Mouse (Mus musculus) heart, adult 18-20 months (tissue): Measurements from ENCODE around the gene 1810010H24Rik. TPM values are rescaled to one million over a fixed set of nuclear protein-coding genes. Genes with fewer than 3 reads are reported as not detected.
"Not testable (repeated sequence)": the region's sequence is repeated elsewhere in the genome, so short reads cannot be mapped to it uniquely, and the experiment has no call there.

Experiments used
- DNase-seq, 2 experiments: peaks; one replicate each; pipeline ENCODE4 v3.0.0; 2021 to 2022; ENCODE audit warnings: mixed read lengths in 1 of 2
- long read RNA-seq, 2 experiments: library from polyadenylated mRNA; stranded (forward); transcript quantifications; one replicate each; pipeline ENCODE4 v2.0.0; 2021
- total RNA-seq, 2 experiments: library from RNA; stranded (reverse); gene quantifications; 2 replicates each; pipeline ENCODE4 v1.2.3; 2021

The 1810010H24Rik gene
- 1 to 10 TPM; 1.4 to 3.7 TPM for total RNA-seq
- long read RNA-seq, experiment 1, partial matches to known transcripts = 2 of 2 reads
- long read RNA-seq, experiment 1, other reads (novel, unspliced or antisense) = 0 of 2 reads
- long read RNA-seq, experiment 2, partial matches to known transcripts = 3 of 3 reads
- long read RNA-seq, experiment 2, other reads (novel, unspliced or antisense) = 0 of 3 reads

DNA sequence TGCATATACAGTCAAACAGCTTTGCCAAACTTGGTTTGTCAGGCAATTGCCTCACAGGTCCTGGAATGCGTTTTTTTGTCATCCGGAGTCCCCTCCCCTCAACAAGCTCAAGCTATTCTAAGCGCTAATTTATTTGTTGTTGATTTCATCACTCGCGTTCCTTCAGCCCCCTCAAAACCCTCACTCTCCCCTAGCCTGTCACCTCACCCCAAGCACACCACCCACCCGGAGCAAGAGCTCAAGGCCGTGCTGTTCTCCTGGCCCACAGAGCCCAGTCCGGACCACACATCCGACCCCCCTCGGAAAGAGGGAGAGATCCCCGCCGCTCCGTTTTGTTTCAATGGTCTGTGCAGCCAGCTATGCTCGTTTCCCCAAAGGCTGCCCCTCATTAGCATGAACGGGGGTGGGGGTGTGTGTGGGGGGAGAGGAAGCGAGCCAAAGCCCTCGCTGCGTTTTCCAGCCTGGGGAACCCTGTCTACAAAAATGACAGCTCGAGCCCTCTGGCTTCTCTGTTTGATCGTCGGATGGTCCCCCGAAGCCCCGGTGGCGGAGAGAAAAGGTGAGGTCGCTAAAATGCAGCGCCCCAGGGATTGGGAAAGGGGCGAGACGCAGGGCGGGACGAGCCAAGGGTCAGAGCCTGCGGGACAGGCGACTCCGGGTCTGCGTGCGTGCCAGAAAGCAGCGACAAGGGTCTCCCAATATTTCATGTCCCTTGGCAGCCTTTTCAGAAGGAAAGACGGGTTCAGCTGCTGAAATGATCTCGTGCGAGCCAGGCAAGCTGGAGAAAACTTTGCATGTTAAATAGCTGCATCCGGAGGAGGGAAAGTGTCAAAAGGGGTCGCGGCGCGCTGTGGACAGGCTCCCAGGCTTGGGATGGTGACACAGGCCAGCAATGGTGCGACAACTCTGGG, at the start of gene 1810010H24Rik:
1810010H24Rik (plus strand) TSS at position 271 of the 911 bp plus-strand sequence.
- peak; percentile 29 to 62 for DNase-seq

- peak; percentile 86 to 93 for DNase-seq
Observed at GRCm38 (mm10) chr11:106976194-106976593, 49.3 kb upstream of the 1810010H24Rik start.

DNA sequence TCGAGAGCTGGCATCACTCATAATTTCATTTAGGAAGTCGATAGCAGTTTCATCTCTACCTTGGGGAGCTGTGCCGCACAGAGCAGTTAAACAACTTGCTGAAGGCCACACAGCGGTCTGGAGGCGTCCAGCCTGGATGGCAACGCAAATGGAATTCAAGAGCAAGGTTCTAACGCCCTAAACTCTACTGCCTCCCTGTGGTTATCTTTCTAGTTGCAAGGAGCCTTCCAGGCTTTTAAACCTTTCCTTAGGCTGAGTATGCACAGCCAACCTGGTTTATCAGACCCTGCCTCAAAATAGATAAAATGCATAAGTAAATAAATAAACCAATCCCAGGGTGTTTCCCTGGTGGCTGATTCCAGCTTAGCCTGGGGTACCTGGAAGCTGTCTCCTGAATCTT, 45.0 kb upstream of the 1810010H24Rik start:
- peak; percentile 78 to 85 for DNase-seq

- no peak for DNase-seq
Observed at GRCm38 (mm10) chr11:106981787-106982186, 43.7 kb upstream of the 1810010H24Rik start.

- no peak for DNase-seq
Observed at GRCm38 (mm10) chr11:106982351-106982750, 43.1 kb upstream of the 1810010H24Rik start.

- DNase-seq = not testable (repeated sequence)
Observed at GRCm38 (mm10) chr11:106985979-106986604, 39.4 kb upstream of the 1810010H24Rik start.

DNA sequence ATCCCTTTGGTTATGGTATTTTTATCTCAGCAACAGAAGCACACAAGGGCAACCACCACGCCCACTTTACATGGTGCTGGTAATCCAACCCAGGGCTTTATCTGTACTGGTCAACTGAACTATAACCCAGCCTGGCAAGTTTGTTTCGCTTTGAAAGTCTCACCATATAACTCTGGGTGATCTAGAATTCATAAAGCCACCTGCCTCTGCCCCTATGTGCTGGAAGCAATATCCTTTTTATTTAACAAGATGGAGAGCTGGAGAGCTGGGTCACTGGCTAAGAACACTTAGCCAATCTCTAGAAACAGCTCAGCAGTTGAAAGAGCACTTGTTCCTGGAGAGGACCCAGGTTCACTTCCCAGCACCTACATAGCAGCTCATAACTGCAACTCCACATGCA, 38.1 kb upstream of the 1810010H24Rik start:
- no peak for DNase-seq

- DNase-seq = peak; percentile 51 to 75
Observed at GRCm38 (mm10) chr11:106994246-106995085, 31.0 kb upstream of the 1810010H24Rik start.

DNA sequence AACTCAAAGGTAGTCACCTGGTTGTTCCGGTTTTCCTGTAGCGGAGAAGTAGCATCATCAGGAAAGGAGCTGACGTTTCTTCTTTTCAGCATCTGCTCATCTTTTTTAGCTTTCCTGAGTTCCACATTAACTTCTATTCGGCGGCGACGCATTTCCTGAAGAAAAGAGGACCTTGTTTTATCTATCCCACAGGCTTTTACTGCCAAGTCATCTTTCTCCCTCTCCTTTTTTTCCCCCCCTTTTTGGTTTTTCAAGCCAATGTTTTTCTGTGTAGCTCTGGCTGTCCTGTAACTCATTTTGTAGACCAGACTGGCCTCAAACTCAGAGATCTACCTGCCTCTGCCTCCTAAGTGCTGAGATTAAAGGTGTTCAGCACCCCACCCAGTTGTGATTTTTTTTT, 29.0 kb upstream of the 1810010H24Rik start:
- not testable (repeated sequence) for DNase-seq

GRCm38 (mm10) chr11:106997976-106998375, 27.5 kb upstream of the 1810010H24Rik start:
- no peak for DNase-seq

- peak in 1 of 2 experiments; percentile 60 for DNase-seq
Observed at GRCm38 (mm10) chr11:106998651-106999150, 26.8 kb upstream of the 1810010H24Rik start.

- DNase-seq = peak; percentile 93 to 94
Observed at GRCm38 (mm10) chr11:106999151-106999948, 26.1 kb upstream of the 1810010H24Rik start, which contains the start of gene Kpna2. TSS of gene Kpna2 (minus strand) at chr11:106999541.

DNA sequence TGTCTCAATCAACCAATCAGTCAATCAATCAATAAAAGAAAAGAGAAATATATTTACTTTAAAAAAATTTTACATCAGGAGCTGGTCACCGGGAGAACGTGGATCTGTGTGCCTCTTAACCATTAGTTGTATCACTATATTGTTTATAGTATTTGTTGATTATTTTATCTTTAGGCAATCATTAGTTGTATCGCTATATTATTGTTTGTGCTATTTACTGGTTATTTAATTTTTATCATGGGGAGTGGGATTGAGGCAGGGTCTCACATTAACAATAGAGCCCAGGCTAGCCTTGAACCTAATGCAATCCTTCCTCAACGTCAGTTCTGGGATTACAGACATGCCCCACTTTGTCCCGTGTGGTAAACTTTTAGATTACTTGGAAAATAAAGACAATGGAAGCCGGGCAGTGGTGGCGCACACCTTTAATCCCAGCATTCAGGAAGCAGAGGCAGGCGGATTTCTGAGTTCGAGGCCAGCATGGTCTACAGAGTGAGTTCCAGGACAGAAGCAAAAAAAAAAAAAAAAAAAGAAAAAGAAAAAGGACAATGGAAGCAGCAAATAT, 25.4 kb upstream of the 1810010H24Rik start:
- no peak for DNase-seq

DNA sequence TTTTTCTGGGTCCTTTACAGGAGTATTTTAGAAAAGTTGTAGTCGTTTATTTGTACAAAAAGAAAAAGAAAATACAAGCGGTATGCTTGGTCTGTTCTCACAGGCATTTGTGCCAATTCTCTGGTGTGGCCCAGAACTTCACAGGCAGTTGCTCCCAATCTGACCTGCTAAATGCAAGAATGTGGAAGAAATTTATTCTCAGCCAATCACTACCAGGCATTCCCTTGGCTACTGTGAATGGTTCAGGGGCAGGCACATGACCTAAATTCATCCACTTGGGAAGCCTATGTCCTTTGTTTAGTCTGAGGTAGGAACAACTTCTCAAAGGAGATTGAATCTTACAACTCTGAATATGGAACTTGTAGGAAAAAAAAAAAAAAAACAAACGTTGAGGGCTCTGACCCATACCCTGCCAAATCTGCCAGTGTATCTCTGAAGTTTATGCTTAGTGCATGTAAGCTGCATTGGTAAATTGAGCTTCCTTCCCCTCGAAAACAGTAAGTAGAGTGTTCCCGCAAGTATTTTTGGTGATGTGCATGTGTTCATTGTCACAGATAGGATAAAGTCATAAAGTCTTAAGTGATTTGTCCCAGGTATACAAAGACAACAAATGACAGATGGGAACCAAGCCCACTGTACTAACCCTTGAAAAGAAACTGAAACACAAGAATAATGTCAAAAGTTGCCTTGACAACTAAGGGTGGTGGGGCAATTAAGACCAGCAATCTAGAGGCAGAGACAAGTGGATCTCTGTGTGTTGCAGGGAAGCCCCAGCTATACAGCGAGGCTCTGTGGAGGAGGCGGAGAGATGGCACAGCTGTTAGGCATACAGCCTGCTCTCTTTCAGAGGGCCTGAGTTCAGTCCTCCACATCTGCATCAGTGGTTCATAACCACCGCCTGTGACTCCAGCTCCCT, 23.5 kb upstream of the 1810010H24Rik start:
- DNase-seq = no peak

DNA sequence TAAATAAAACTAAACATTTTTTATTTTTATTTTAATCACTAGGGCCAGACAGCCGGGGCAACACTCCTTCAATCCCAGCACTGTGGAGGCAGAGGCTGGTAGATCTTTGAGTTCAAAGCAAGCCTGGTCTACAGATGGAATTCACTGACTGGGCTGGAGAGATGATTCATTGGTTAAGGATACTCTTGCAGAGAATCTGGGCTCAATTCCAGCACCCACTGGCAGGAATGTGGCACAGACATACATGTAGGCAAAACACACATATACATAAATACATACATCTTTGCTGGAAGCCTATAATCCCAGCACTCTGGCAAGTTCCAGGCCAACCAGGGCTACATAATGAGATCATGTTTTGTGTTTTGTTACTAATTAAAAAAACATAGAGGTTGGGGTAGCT, 19.9 kb upstream of the 1810010H24Rik start:
- DNase-seq = no peak

GRCm38 (mm10) chr11:107010447-107010846, 15.0 kb upstream of the 1810010H24Rik start:
- DNase-seq = no peak

DNA sequence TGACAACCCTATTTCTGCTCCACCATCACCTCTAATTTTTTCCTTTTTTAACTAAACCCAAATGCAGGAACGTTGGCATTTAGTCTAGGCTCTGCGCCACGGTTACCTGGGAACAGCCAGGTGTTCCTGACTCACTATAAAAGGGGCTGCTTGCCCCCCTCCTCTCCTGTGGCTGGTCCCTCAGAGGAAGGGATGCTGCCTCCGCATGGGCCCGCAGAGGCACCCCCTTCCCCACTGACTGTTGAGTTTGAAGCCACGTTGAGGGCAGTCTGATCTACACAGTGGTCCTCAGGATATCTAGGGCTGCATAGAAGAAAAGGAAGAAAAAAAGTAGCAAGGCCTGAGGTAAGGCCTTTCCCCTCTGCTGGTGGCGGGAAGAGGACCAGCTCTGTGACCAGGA, 14.3 kb upstream of the 1810010H24Rik start:
- no peak for DNase-seq

DNA sequence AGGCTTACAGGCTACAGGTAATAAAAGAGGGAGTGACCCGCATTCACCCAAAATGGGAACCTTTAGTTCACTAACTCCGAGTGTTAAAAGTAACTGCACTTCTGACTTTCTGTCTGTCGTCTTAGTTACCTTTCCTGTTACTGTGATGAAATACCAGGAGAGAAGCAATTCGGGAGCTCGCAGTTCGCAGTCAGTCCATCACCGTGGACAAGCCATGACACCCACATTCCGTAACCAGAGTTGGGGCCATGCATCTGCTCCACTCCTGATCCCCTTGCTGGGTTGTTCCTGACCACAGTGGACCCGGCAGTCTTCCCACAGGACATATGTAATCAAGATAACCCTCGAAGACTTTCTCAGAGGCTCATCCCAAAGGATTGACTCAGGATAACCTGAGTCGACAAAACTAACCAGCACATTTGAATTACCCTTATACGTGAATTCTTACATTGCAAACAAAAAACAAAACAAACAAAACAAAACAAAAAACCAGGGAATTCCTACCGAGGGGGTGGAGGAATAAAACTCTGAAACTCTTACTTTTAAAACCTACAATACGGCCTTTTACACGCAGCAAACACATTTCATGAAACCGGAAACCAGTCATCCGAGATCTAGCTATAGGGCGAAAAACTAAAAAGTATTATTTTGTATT, 13.7 kb upstream of the 1810010H24Rik start:
- peak in 1 of 2 experiments; percentile 58 for DNase-seq
